ENCODE assay signal across 8 mouse cellular contexts in the genomic region with DNA sequence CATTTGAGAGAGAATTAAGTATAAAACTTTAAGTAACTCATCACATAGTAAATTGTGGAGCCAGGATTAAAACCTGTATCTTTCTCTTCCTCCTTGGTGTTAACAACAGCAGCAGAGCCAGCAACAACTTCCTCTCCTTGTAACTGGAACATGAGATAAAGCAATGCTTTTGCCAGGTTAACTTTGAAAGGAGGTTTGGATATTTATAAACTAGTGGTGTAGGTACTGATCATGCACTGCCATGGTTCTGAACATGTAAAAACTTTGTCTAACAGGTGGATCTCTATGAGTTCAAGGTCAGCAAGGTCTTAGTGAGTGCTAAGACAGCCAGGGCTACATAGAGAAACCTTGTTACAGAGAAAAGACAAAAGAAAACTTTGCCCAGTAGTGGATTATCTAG. TPM values are rescaled to one million over a fixed set of nuclear protein-coding genes. Genes with fewer than 3 reads are reported as not detected.
DNase-seq lines count a peak whose midpoint lies in the region; ATAC-seq and TF ChIP-seq lines count a peak whose summit lies in the region.

No protein-coding gene starts in this region.

- no peak overlapping the region for H3K27ac ChIP-seq in embryonic fibroblast, embryonic 13.5 days (ENCODE audit: insufficient read depth, low read length)
- no peak overlapping the region for H3K27ac ChIP-seq in hindbrain, embryonic 16.5 days (ENCODE audit: low read depth, low read length)
- no peak overlapping the region for H3K27ac ChIP-seq in midbrain, embryonic 13.5 days

- peaks cover under 1% of the 10 kb centered on the region; the same call in 1 of the 2 replicates for H3K4me1 ChIP-seq in embryonic fibroblast, embryonic 13.5 days (ENCODE audit: control insufficient read depth, insufficient read depth, low read length)
- peaks cover 15% of the 10 kb centered on the region for H3K4me1 ChIP-seq in hindbrain, embryonic 16.5 days (ENCODE audit: control insufficient read depth, insufficient read depth, low read depth, low read length)
- H3K4me1 ChIP-seq in midbrain, embryonic 13.5 days (replicated peaks) = peaks cover 49% of the 10 kb centered on the region

- H3K4me3 ChIP-seq in embryonic fibroblast, embryonic 13.5 days (ENCODE audit: insufficient read depth, low read length) = peak overlapping the region; percentile 41
- H3K4me3 ChIP-seq in hindbrain, embryonic 16.5 days (ENCODE audit: low read length) = peak overlapping the region; percentile 38
- peak overlapping the region; percentile 43 for H3K4me3 ChIP-seq in midbrain, embryonic 13.5 days (replicated peaks)

- DNase-seq in heart, adult 18-20 months = peak; percentile 35 to 47
- DNase-seq in heart, postnatal 36 days = no peak
- DNase-seq in layer of hippocampus, postnatal 36 days = no peak
- DNase-seq in urinary bladder, adult 2 months (ENCODE audit: low spot score) = no peak
- DNase-seq in retina, embryonic 14.5 days (ENCODE audit: low spot score) = no peak

- no peak overlapping the region for H3K9ac ChIP-seq in hindbrain, embryonic 16.5 days (ENCODE audit: low read depth, low read length)
- H3K9ac ChIP-seq in midbrain, embryonic 13.5 days (replicated peaks) = peak overlapping the region; percentile 32; the same call in 1 of the 2 replicates

- TF ChIP-seq POLR2A in embryonic fibroblast, embryonic 13.5 days (IDR thresholded peaks at IDR 0.05; ENCODE audit: low read depth, low read length) = no peak

- no peaks in the 10 kb centered on the region for H3K9me3 ChIP-seq in hindbrain, embryonic 16.5 days (ENCODE audit: control insufficient read depth, low read length)
- H3K9me3 ChIP-seq in midbrain, embryonic 13.5 days = no peaks in the 10 kb centered on the region

- H3K4me2 ChIP-seq in hindbrain, embryonic 16.5 days (ENCODE audit: low read length) = peak overlapping the region; percentile 60
- peak overlapping the region; percentile 79 for H3K4me2 ChIP-seq in midbrain, embryonic 13.5 days (replicated peaks)

- intact Hi-C loops in heart, postnatal 36 days (cut with DNase I) = loop anchor here (10.0 kb wide), 1 partner anchor 108 kb away; no protein-coding TSS in a partner anchor

- no peaks in the 10 kb centered on the region for H3K27me3 ChIP-seq in hindbrain, embryonic 16.5 days (replicated peaks; ENCODE audit: control insufficient read depth, insufficient read depth, low read length)
- no peaks in the 10 kb centered on the region for H3K27me3 ChIP-seq in midbrain, embryonic 13.5 days

- no peak for ATAC-seq in hindbrain, embryonic 16.5 days
- ATAC-seq in midbrain, embryonic 13.5 days = no peak

- no peak for TF ChIP-seq CTCF in embryonic fibroblast, embryonic 13.5 days (IDR thresholded peaks at IDR 0.05; ENCODE audit: borderline replicate concordance, insufficient read depth, low read length)

- no peaks in the 10 kb centered on the region for H3K36me3 ChIP-seq in hindbrain, embryonic 16.5 days (ENCODE audit: control insufficient read depth, insufficient read depth, low read length)
- H3K36me3 ChIP-seq in midbrain, embryonic 13.5 days = 0 out of 2 replicates have a peak, but pooled peaks cover 3% of the 10 kb centered on the region

RNA-seq across cellular contexts. Expression of gene Bmpr2, which starts 3.4 kb away (rescaled TPM):
- total RNA-seq in heart, adult 18-20 months (2021) = 10 to 100 TPM; 39.7 to 44.5 TPM
- total RNA-seq in heart, postnatal 36 days (2021) = 10 to 100 TPM; 46.1 to 46.3 TPM
- 60.4 and 60.8 TPM in 2 replicates for polyA plus RNA-seq in embryonic fibroblast, embryonic 13.5 days (2011; ENCODE audit: insufficient read length, low read depth, missing spikeins)
- 9.6 and 10.1 TPM in 2 replicates for polyA plus RNA-seq in hindbrain, embryonic 16.5 days (2015; fragmentation: Nextera tagmentation; extraction: Ambion mirVana)
- polyA plus RNA-seq in midbrain, embryonic 13.5 days (2015; fragmentation: Nextera tagmentation; extraction: Ambion mirVana) = 10.9 and 13.0 TPM in 2 replicates
- 10 to 100 TPM; 91.8 to 93.4 TPM for total RNA-seq in layer of hippocampus, postnatal 36 days (2021)
- polyA plus RNA-seq in urinary bladder, adult 2 months (2012; rRNA removed) = 15.4 and 20.7 TPM in 2 replicates

Comparison
In these comparisons a context has a peak if more than half of its experiments do, and no peak if none do; other contexts are left out.
1. DNase-seq: peak in heart, adult 18-20 months (2 of 2); none in heart, postnatal 36 days (0 of 2), layer of hippocampus, postnatal 36 days (0 of 2), urinary bladder, adult 2 months (single experiment) and retina, embryonic 14.5 days (single experiment).
2. Peak in every context shown above with its lines, with median percentiles within 50 percentile points of each other: H3K4me3 ChIP-seq.